Mouse (Mus musculus) kidney, embryonic 14.5 days (tissue): ENCODE results near the gene Thbs3. TPM values are rescaled to one million over a fixed set of nuclear protein-coding genes. Genes with fewer than 3 reads are reported as not detected.

ENCODE experiments used
- ATAC-seq: fragments of 200-750 bp; cut with Nextera tagmentation; 2 replicates; pipeline ENCODE4 v1.8.0; 2017; ENCODE audit warnings: moderate number of reproducible peaks, mild to moderate bottlenecking, moderate TSS enrichment, moderate library complexity; ENCODE audit not compliant: low FRiP score, low TSS enrichment
- H3K27ac ChIP-seq: fragments of 300-500 bp; sonication (generic); 2 replicates; pipeline ENCODE4 v1.5.1; 2014; ENCODE audit warnings: low read depth, mild to moderate bottlenecking, low read length, moderate library complexity, mixed read lengths
- H3K27me3 ChIP-seq: fragments of 300-500 bp; sonication (generic); 2 replicates; pipeline ENCODE4 v1.6.1; 2014; ENCODE audit warnings: mild to moderate bottlenecking, low read length; ENCODE audit not compliant: control insufficient read depth, insufficient read depth
- H3K36me3 ChIP-seq: fragments of 300-500 bp; sonication (generic); 2 replicates; pipeline ENCODE4 v1.6.1; 2014; ENCODE audit warnings: low read length, mixed read lengths; ENCODE audit not compliant: control insufficient read depth, insufficient read depth
- H3K4me1 ChIP-seq: fragments of 300-500 bp; sonication (generic); 2 replicates; pipeline ENCODE4 v1.6.1; 2014; ENCODE audit warnings: low read length, mixed read lengths; ENCODE audit not compliant: control insufficient read depth, insufficient read depth
- H3K4me2 ChIP-seq: fragments of 300-500 bp; sonication (generic); replicated peaks from 2 replicates; pipeline ENCODE4 v1.6.1; 2014; ENCODE audit warnings: low read depth, mild to moderate bottlenecking, low read length
- H3K4me3 ChIP-seq: fragments of 300-500 bp; sonication (generic); 2 replicates; pipeline ENCODE4 v1.5.1; 2014; ENCODE audit warnings: mild to moderate bottlenecking, low read length
- H3K9ac ChIP-seq: fragments of 300-500 bp; sonication (generic); 2 replicates; pipeline ENCODE4 v1.6.1; 2014; ENCODE audit warnings: low read depth, mild to moderate bottlenecking, low read length, moderate library complexity
- H3K9me3 ChIP-seq: fragments of 300-500 bp; sonication (generic); 2 replicates; pipeline ENCODE4 v1.6.1; 2016; ENCODE audit warnings: low read length; ENCODE audit not compliant: control insufficient read depth
- WGBS: fragments of 180-500 bp; shearing (Covaris S2); extraction: QIAGEN DNeasy Blood & Tissue Kit; methylation state at CpG from one replicate; pipeline ENCODE4 v1.1.7; 2014; 5-methylcytosine and 5-hydroxymethylcytosine counted together
- polyA plus RNA-seq: library from polyadenylated mRNA; unstranded; fragments of >200 nt; fragmentation: Nextera tagmentation; extraction: Ambion mirVana; gene quantifications from 2 replicates; pipeline ENCODE4 v1.2.1, GENCODE M21; 2014

The Thbs3 gene
- polyA plus RNA-seq, 1 experiment from 2014 or later = 13.2 TPM

GRCm38 (mm10) chr3:89190436-89190835 is 24.5 kb upstream of the Thbs3 start:
- Histone ChIP-seq H3K27ac (no peak overlapping the region), H3K9me3 (no peaks in the 10 kb centered on the region), H3K36me3 (peaks cover 9% of the 10 kb centered on the region), H3K4me1 (peaks cover 23% of the 10 kb centered on the region), H3K4me2 (no peak overlapping the region), H3K4me3 (no peak overlapping the region), H3K27me3 (no peaks in the 10 kb centered on the region), H3K9ac (no peak overlapping the region)
- 83% methylated on average over 8 of the region's 8 CpGs for WGBS
- ATAC-seq = no peak

- Histone ChIP-seq H3K27me3 (no peaks in the 10 kb centered on the region), H3K4me3 (no peak overlapping the region), H3K4me2 (no peak overlapping the region), H3K27ac (no peak overlapping the region), H3K9me3 (no peaks in the 10 kb centered on the region), H3K36me3 (peaks cover 4% of the 10 kb centered on the region), H3K9ac (no peak overlapping the region), H3K4me1 (peaks cover 5% of the 10 kb centered on the region; the same call in 1 of the 2 replicates)
- WGBS = 70% methylated on average over 1 of the region's 1 CpGs
- no peak for ATAC-seq
Observed at GRCm38 (mm10) chr3:89193351-89193750, 21.6 kb upstream of the Thbs3 start.

- no peak overlapping the region for H3K4me3 ChIP-seq
- no peak for ATAC-seq
- H3K36me3 ChIP-seq = no peaks in the 10 kb centered on the region
- H3K9ac ChIP-seq = no peak overlapping the region
- WGBS = 88% methylated on average over 2 of the region's 2 CpGs
- peaks cover under 1% of the 10 kb centered on the region; the same call in 1 of the 2 replicates for H3K4me1 ChIP-seq
- no peak overlapping the region for H3K27ac ChIP-seq
- no peaks in the 10 kb centered on the region for H3K9me3 ChIP-seq
- H3K4me2 ChIP-seq = no peak overlapping the region
- H3K27me3 ChIP-seq = no peaks in the 10 kb centered on the region
Observed at GRCm38 (mm10) chr3:89193853-89194252, 21.1 kb upstream of the Thbs3 start.

- H3K27me3 ChIP-seq = no peaks in the 10 kb centered on the region
- peak overlapping the region; percentile 56 for H3K4me2 ChIP-seq
- H3K4me1 ChIP-seq = no peaks in the 10 kb centered on the region
- peak overlapping the region; percentile 33; the same call in 1 of the 2 replicates for H3K4me3 ChIP-seq
- peak; percentile 98 for ATAC-seq
- H3K9me3 ChIP-seq = no peaks in the 10 kb centered on the region
- H3K27ac ChIP-seq = peak overlapping the region; percentile 82
- H3K9ac ChIP-seq = peak overlapping the region; percentile 67
- WGBS = 8% methylated on average over 33 of the region's 33 CpGs
- no peaks in the 10 kb centered on the region for H3K36me3 ChIP-seq
Observed at GRCm38 (mm10) chr3:89195979-89196877, 18.8 kb upstream of the Thbs3 start.

GRCm38 (mm10) chr3:89199839-89200238 is 15.1 kb upstream of the Thbs3 start:
- Histone ChIP-seq H3K4me1 (peaks cover 4% of the 10 kb centered on the region), H3K4me3 (no peak overlapping the region), H3K4me2 (no peak overlapping the region), H3K36me3 (no peaks in the 10 kb centered on the region), H3K27ac (no peak overlapping the region), H3K9ac (no peak overlapping the region), H3K27me3 (no peaks in the 10 kb centered on the region), H3K9me3 (no peaks in the 10 kb centered on the region)
- 86% methylated on average over 3 of the region's 3 CpGs for WGBS
- no peak for ATAC-seq

GRCm38 (mm10) chr3:89202253-89203141 is 12.5 kb upstream of the Thbs3 start, which contains the start of gene Gba:
Gene Gba, plus strand, starts transcription at chr3:89202928.
- ATAC-seq = peak; percentile 88
- peak within 1 kb of the TSS; percentile 54 for H3K4me2 ChIP-seq
- 27% methylated on average over 13 of the region's 13 CpGs for WGBS
- peaks cover 4% of the 10 kb centered on the region for H3K4me1 ChIP-seq
- peak within 1 kb of the TSS; percentile 48 for H3K9ac ChIP-seq
- no peaks in the 10 kb centered on the region for H3K27me3 ChIP-seq
- H3K4me3 ChIP-seq = peak within 1 kb of the TSS; percentile 56
- peaks cover 15% of the 10 kb centered on the region for H3K36me3 ChIP-seq
- no peaks in the 10 kb centered on the region for H3K9me3 ChIP-seq
- H3K27ac ChIP-seq = no peak within 1 kb of the TSS

GRCm38 (mm10) chr3:89203142-89203514 is 11.9 kb upstream of the Thbs3 start:
- 44% methylated on average over 5 of the region's 5 CpGs for WGBS
- no peaks in the 10 kb centered on the region for H3K9me3 ChIP-seq
- peak overlapping the region; percentile 48 for H3K9ac ChIP-seq
- H3K4me2 ChIP-seq = peak overlapping the region; percentile 54
- 0 out of 2 replicates have a peak, but pooled peaks have one; percentile 26 for ATAC-seq
- H3K27me3 ChIP-seq = no peaks in the 10 kb centered on the region
- peaks cover 21% of the 10 kb centered on the region for H3K36me3 ChIP-seq
- peak overlapping the region; percentile 56 for H3K4me3 ChIP-seq
- H3K4me1 ChIP-seq = peaks cover 4% of the 10 kb centered on the region
- H3K27ac ChIP-seq = no peak overlapping the region

GRCm38 (mm10) chr3:89206079-89206478 is 8.9 kb upstream of the Thbs3 start:
- H3K36me3 ChIP-seq = peaks cover 48% of the 10 kb centered on the region
- H3K9me3 ChIP-seq = no peaks in the 10 kb centered on the region
- H3K4me2 ChIP-seq = no peak overlapping the region
- ATAC-seq = no peak
- H3K4me1 ChIP-seq = peaks cover 4% of the 10 kb centered on the region
- no peaks in the 10 kb centered on the region for H3K27me3 ChIP-seq
- H3K27ac ChIP-seq = no peak overlapping the region
- WGBS = 87% methylated on average over 7 of the region's 7 CpGs
- no peak overlapping the region for H3K4me3 ChIP-seq
- no peak overlapping the region for H3K9ac ChIP-seq
